Mouse (Mus musculus) stomach, embryonic 14.5 days (tissue): Measurements from ENCODE around the gene Klrb1b. TPM values are rescaled to one million over a fixed set of nuclear protein-coding genes. Genes with fewer than 3 reads are reported as not detected.
A peak's percentile ranks its signal among the peaks of the same experiment; 100 is the strongest.
"Not testable (repeated sequence)": the region's sequence is repeated elsewhere in the genome, so short reads cannot be mapped to it uniquely, and the experiment has no call there.

ENCODE experiments used
- ATAC-seq: fragments of 200-750 bp; cut with Nextera tagmentation; 2 replicates; pipeline ENCODE4 v1.8.0; 2017; ENCODE audit warnings: low read depth, moderate TSS enrichment; ENCODE audit not compliant: insufficient number of reproducible peaks, insufficient read depth, low FRiP score
- H3K27ac ChIP-seq: fragments of 300-500 bp; sonication (generic); 2 replicates; pipeline ENCODE4 v1.5.1; 2014; ENCODE audit warnings: mild to moderate bottlenecking, low read length, moderate library complexity, mixed read lengths
- H3K27me3 ChIP-seq: fragments of 300-500 bp; sonication (generic); 2 replicates; pipeline ENCODE4 v1.6.1; 2014; ENCODE audit warnings: low read length, control low read depth, mixed read lengths; ENCODE audit not compliant: control insufficient read depth, insufficient read depth
- H3K36me3 ChIP-seq: fragments of 300-500 bp; sonication (generic); 2 replicates; pipeline ENCODE4 v1.6.1; 2014; ENCODE audit warnings: mild to moderate bottlenecking, control low read depth, low read length, moderate library complexity, mixed read lengths; ENCODE audit not compliant: control insufficient read depth, insufficient read depth
- H3K4me1 ChIP-seq: fragments of 300-500 bp; sonication (generic); 2 replicates; pipeline ENCODE4 v1.6.1; 2014; ENCODE audit warnings: low read length, control low read depth, mixed read lengths; ENCODE audit not compliant: control insufficient read depth, insufficient read depth
- H3K4me2 ChIP-seq: fragments of 300-500 bp; sonication (generic); replicated peaks from 2 replicates; pipeline ENCODE4 v1.6.1; 2014; ENCODE audit warnings: low read depth, low read length, control low read depth
- H3K4me3 ChIP-seq: fragments of 300-500 bp; sonication (generic); 2 replicates; pipeline ENCODE4 v1.5.1; 2014; ENCODE audit warnings: low read depth, low read length, control low read depth
- H3K9ac ChIP-seq: fragments of 300-500 bp; sonication (generic); replicated peaks from 2 replicates; pipeline ENCODE4 v1.6.1; 2014; ENCODE audit warnings: low read depth, mild to moderate bottlenecking, control low read depth, low read length, moderate library complexity, mixed read lengths
- H3K9me3 ChIP-seq: fragments of 300-500 bp; sonication (generic); 2 replicates; pipeline ENCODE4 v1.6.1; 2016; ENCODE audit warnings: low read depth, low read length, control low read depth; ENCODE audit not compliant: control insufficient read depth
- WGBS: fragments of 180-500 bp; shearing (Covaris S2); extraction: QIAGEN DNeasy Blood & Tissue Kit; methylation state at CpG from one replicate; pipeline ENCODE4 v1.1.7; 2014; 5-methylcytosine and 5-hydroxymethylcytosine counted together
- polyA plus RNA-seq: library from polyadenylated mRNA; unstranded; fragments of >200 nt; fragmentation: Nextera tagmentation; extraction: Ambion mirVana; gene quantifications from 2 replicates; pipeline ENCODE4 v1.2.1, GENCODE M21; 2014

Klrb1b gene
- polyA plus RNA-seq, 1 experiment from 2014 or later: 0.29 TPM

DNA sequence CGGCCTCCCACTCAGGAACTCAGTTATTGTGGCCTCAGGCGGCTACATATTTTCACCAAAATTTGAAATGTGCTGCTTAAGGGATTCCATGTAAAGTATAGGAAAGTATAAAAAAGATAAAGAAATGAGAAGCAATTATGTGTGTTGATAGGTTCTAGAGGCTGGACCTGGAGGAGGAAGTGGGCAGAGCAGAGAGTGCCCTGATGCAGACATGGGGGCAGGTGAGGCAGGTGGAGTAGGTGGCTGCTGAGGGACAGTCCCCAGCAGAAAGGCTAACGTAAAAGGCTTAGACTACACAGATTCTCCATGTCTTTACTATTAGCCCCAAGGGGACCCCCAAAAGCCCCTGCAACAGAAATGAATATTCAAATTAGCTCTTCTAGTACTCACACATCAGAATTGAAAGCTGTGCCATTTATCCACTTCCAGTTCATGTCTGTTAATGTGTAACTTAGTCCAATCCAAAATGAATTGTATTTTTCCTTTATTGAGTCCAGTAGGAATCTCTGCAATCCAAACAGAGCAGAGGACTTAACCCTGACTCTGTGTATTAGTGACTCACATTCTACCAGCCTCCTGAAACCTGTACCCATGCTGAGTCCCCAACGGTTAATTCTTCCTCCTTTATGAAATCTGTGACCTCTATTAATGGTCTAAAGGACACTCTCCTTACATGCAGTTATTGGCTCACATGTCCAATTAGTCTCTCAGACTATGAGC lies 7.9 kb downstream of the Klrb1b start:
- Histone ChIP-seq H3K27ac (no peak overlapping the region), H3K36me3 (no peaks in the 10 kb centered on the region), H3K4me3 (no peak overlapping the region), H3K4me1 (no peaks in the 10 kb centered on the region), H3K4me2 (no peak overlapping the region), H3K9ac (no peak overlapping the region), H3K9me3 (no peaks in the 10 kb centered on the region), H3K27me3 (no peaks in the 10 kb centered on the region)
- ATAC-seq: no peak
- 78% methylated on average over 4 of the region's 4 CpGs for WGBS

DNA sequence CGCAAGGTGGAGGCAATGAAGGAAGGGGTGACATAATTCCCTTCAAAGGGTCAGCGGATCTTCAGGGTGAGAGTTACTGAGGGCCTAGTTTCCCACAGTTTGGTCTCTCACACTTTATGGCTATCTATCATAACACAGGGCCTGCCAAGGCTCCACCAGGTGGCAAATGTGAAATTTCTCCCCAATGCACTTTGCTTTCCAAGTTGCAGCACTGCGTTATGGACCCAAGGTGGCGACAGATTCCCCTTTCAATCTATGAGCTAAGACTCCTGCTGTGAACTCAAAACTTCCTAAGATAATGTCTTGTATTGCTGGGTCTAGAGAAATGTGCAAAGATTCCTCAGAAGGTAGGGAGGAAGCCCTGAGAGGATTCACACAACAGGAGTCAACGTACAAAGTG lies 17.6 kb downstream of the Klrb1b start:
- Histone ChIP-seq H3K9ac (no peak overlapping the region), H3K27me3 (no peaks in the 10 kb centered on the region), H3K4me3 (no peak overlapping the region), H3K4me1 (no peaks in the 10 kb centered on the region), H3K36me3 (no peaks in the 10 kb centered on the region), H3K4me2 (no peak overlapping the region), H3K9me3 (no peaks in the 10 kb centered on the region), H3K27ac (no peak overlapping the region)
- WGBS: 90% methylated on average over 5 of the region's 5 CpGs
- ATAC-seq: no peak

- ATAC-seq: no peak
- Histone ChIP-seq H3K9ac (no peak overlapping the region), H3K4me1 (no peaks in the 10 kb centered on the region), H3K27ac (no peak overlapping the region), H3K36me3 (no peaks in the 10 kb centered on the region), H3K27me3 (no peaks in the 10 kb centered on the region), H3K9me3 (no peaks in the 10 kb centered on the region), H3K4me2 (no peak overlapping the region), H3K4me3 (no peak overlapping the region)
- 64% methylated on average over 3 of the region's 3 CpGs for WGBS
These were observed 19.1 kb downstream of the Klrb1b start for GRCm38 (mm10) chr6:128807021-128807420.

GRCm38 (mm10) chr6:128804823-128805640 lies 21.1 kb downstream of the Klrb1b start:
- not testable (repeated sequence) for H3K9ac ChIP-seq, H3K27me3 ChIP-seq, H3K4me1 ChIP-seq, ATAC-seq, H3K4me2 ChIP-seq, H3K36me3 ChIP-seq, H3K9me3 ChIP-seq, H3K4me3 ChIP-seq, H3K27ac ChIP-seq
- 57% methylated on average over 7 of the region's 7 CpGs for WGBS

DNA sequence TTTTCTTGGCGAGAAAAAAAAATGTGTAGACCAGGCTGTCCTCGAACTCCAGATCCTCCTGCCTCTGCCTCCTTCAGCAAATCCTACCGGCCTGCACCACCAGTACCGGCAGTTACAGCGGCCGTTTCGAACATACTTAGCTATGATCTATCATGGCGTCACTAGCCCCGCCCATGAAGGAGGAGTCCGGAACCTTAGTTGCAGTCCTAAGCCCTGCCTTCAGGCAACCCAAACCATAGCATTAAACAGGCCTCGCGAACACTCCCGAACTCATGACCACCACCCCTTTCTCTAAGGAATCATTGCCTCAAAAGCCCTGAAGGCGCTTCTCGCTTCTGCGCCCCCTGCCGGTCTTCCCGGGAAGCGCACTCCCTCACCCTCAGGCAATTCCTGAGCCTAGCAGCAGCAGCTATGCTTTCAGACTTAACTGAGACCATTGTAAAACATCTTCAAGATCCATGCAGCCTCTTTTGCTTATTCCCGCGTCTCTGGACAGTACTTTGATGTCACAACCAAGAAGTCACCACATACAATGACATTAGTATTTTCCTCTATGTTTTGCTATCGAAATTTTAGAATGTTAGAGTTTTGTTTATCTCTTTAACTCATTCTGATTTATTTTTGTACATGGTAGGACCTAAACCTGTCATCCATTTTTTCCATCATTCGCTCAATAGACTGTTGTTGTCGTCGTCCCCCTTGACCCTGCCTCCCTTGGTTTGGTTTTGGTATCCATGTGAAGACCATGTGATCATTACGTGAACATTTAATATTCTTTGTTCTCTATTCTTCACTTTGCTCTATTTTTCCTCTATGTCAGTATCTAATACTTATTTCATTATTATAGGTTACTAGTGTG lies 22.9 kb downstream of the Klrb1b start:
- H3K36me3 ChIP-seq: no peaks in the 10 kb centered on the region
- H3K27me3 ChIP-seq: no peaks in the 10 kb centered on the region
- no peak overlapping the region for H3K9ac ChIP-seq
- H3K9me3 ChIP-seq: no peaks in the 10 kb centered on the region
- peak overlapping the region; percentile 44 for H3K27ac ChIP-seq
- H3K4me1 ChIP-seq: peaks cover 1% of the 10 kb centered on the region; the same call in 1 of the 2 replicates
- H3K4me3 ChIP-seq: peak overlapping the region; percentile 34
- ATAC-seq: peak; percentile 94
- peak overlapping the region; percentile 45 for H3K4me2 ChIP-seq
- WGBS: 7% methylated on average over 26 of the region's 26 CpGs

DNA sequence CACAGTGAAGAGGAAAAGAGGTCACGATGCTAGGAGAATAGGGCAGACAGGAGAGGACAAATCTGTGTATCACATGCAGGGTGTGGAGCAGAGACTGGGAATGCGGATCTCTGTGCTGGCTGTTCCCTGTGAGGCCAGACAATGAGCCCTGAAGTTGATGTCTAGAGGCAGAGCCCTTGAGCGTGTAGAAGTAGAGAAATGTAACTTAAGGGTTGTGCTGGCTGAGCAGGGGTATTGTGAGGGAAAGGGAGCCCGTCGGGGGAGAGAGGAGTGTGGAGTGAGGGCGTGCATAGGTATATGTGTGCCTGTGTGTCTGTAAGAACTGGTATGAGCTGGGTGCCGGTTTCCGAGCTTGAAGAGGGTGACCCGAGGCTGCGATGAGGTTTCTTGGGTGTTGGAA lies 23.6 kb downstream of the Klrb1b start:
- Histone ChIP-seq H3K4me1 (peaks cover 4% of the 10 kb centered on the region; the same call in 1 of the 2 replicates), H3K27me3 (no peaks in the 10 kb centered on the region), H3K27ac (peak overlapping the region; percentile 44), H3K9ac (no peak overlapping the region), H3K4me2 (peak overlapping the region; percentile 45), H3K36me3 (no peaks in the 10 kb centered on the region), H3K9me3 (no peaks in the 10 kb centered on the region), H3K4me3 (peak overlapping the region; percentile 34)
- 7% methylated on average over 10 of the region's 10 CpGs for WGBS
- ATAC-seq: peak; percentile 47

- not testable (repeated sequence) for H3K4me1 ChIP-seq, H3K9ac ChIP-seq, H3K4me3 ChIP-seq, ATAC-seq, H3K4me2 ChIP-seq, H3K27me3 ChIP-seq, H3K9me3 ChIP-seq, H3K36me3 ChIP-seq, H3K27ac ChIP-seq
- WGBS: 79% methylated on average over 5 of the region's 5 CpGs
These were observed 25.4 kb downstream of the Klrb1b start for GRCm38 (mm10) chr6:128800696-128801095.

- Histone ChIP-seq H3K9me3 (no peaks in the 10 kb centered on the region), H3K4me3 (peak overlapping the region; percentile 55), H3K4me2 (peak overlapping the region; percentile 40), H3K27ac (no peak overlapping the region), H3K27me3 (no peaks in the 10 kb centered on the region), H3K36me3 (no peaks in the 10 kb centered on the region), H3K4me1 (peaks cover 6% of the 10 kb centered on the region; the same call in 1 of the 2 replicates), H3K9ac (no peak overlapping the region)
- ATAC-seq: no peak
- WGBS: 17% methylated on average over 7 of the region's 7 CpGs
These were observed 26.2 kb downstream of the Klrb1b start for GRCm38 (mm10) chr6:128799896-128800270.
